Mouse (Mus musculus) cerebellum, adult 18-20 months (tissue): Measurements from ENCODE around the gene Pkmyt1.
A peak's percentile ranks its signal among the peaks of the same experiment; 100 is the strongest.
"Not testable (repeated sequence)": the region's sequence is repeated elsewhere in the genome, so short reads cannot be mapped to it uniquely, and the experiment has no call there.

Experiments
- DNase-seq, 2 experiments: peaks; one replicate each; pipeline ENCODE4 v3.0.0; 2021

The Pkmyt1 gene

GRCm38 (mm10) chr17:23748631-23749391 lies 22.7 kb downstream of the Pkmyt1 start:
- DNase-seq = peak; percentile 83

GRCm38 (mm10) chr17:23749400-23750191 lies 23.5 kb downstream of the Pkmyt1 start:
- no peak for DNase-seq

GRCm38 (mm10) chr17:23755689-23756088 lies 29.6 kb downstream of the Pkmyt1 start:
- no peak for DNase-seq

GRCm38 (mm10) chr17:23757581-23757980 lies 31.4 kb downstream of the Pkmyt1 start:
- DNase-seq = no peak

GRCm38 (mm10) chr17:23758801-23759200 lies 32.7 kb downstream of the Pkmyt1 start:
- DNase-seq = peak; percentile 45 to 57

GRCm38 (mm10) chr17:23760231-23760630 lies 34.1 kb downstream of the Pkmyt1 start:
- no peak for DNase-seq

- no peak for DNase-seq
Observed at GRCm38 (mm10) chr17:23761155-23761554, 35.0 kb downstream of the Pkmyt1 start.

GRCm38 (mm10) chr17:23762976-23763375 lies 36.8 kb downstream of the Pkmyt1 start:
- DNase-seq = peak; percentile 66 to 67

- DNase-seq = no peak
Observed at GRCm38 (mm10) chr17:23770493-23770892, 44.4 kb downstream of the Pkmyt1 start.

GRCm38 (mm10) chr17:23770896-23771283 lies 44.8 kb downstream of the Pkmyt1 start:
- DNase-seq = no peak

GRCm38 (mm10) chr17:23771284-23772218 lies 45.4 kb downstream of the Pkmyt1 start, which contains the start of gene Flywch1:
Flywch1 (minus strand) TSS chr17:23771602.
- DNase-seq = peak; percentile 99

- not testable (repeated sequence) for DNase-seq
Observed at GRCm38 (mm10) chr17:23772219-23772556, 46.1 kb downstream of the Pkmyt1 start.

- DNase-seq = no peak
Observed at GRCm38 (mm10) chr17:23773676-23774075, 47.5 kb downstream of the Pkmyt1 start.

- peak; percentile 83 for DNase-seq
Observed at GRCm38 (mm10) chr17:23774090-23774489, 48.0 kb downstream of the Pkmyt1 start.

- DNase-seq = no peak
Observed at GRCm38 (mm10) chr17:23776216-23776615, 50.1 kb downstream of the Pkmyt1 start.

- DNase-seq = no peak
Observed at GRCm38 (mm10) chr17:23777141-23777540, 51.0 kb downstream of the Pkmyt1 start.

GRCm38 (mm10) chr17:23778447-23778846 lies 52.3 kb downstream of the Pkmyt1 start:
- DNase-seq = no peak

GRCm38 (mm10) chr17:23783352-23783751 lies 57.2 kb downstream of the Pkmyt1 start:
- DNase-seq = no peak

- peak; percentile 91 to 97 for DNase-seq
Observed at GRCm38 (mm10) chr17:23785561-23786471, 59.7 kb downstream of the Pkmyt1 start, which contains the start of gene Flywch2. Flywch2 (minus strand) TSS chr17:23786081.
